Mouse (Mus musculus) megakaryocyte-erythroid progenitor cell, adult 5-6 weeks (primary cell): ENCODE measurements around the gene March10. TPM values are rescaled to one million over a fixed set of nuclear protein-coding genes. Genes with fewer than 3 reads are reported as not detected.

Source experiments
- ATAC-seq: replicated peaks from 2 replicates; pipeline ENCODE4 v1.8.0; 2016; ENCODE audit warnings: mild to moderate bottlenecking, inconsistent platforms; ENCODE audit not compliant: severe bottlenecking, poor library complexity, low FRiP score, low TSS enrichment
- total RNA-seq, 2 experiments: library from RNA; stranded (forward) in 1 of 2; stranded (reverse) in 1 of 2; fragments of 200-1000, 215-1000 nt in 1 of 2; fragments of >200 nt in 1 of 2; fragmentation: Nextera tagmentation in 1 of 2; gene quantifications; 2 replicates each; pipeline ENCODE4 v1.2.3; 2014 to 2017

March10 gene
- total RNA-seq, 2 experiments from 2014 or later, result not detected

DNA sequence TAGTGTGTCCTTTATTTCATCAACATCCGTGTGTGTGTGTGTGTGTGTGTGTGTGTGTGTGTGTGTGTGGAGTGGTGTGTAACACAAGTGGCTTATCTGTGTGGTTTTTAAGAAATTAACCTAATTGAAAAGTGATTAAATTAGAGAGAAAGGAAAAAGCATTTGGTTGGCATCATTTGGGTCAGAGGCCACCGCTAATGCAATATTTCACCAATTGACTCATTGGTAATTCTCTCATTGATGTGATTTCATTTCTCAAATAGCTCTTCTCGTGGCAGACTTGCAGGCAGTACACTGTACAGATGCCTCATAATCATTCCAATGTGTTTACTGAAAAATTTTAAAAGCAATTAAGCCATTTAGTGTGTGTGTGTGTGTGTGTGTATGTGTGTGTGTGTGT, 11.3 kb upstream of the March10 start:
- ATAC-seq, result no peak

GRCm38 (mm10) chr11:105467266-105467665, 10.7 kb upstream of the March10 start:
- no peak for ATAC-seq

DNA sequence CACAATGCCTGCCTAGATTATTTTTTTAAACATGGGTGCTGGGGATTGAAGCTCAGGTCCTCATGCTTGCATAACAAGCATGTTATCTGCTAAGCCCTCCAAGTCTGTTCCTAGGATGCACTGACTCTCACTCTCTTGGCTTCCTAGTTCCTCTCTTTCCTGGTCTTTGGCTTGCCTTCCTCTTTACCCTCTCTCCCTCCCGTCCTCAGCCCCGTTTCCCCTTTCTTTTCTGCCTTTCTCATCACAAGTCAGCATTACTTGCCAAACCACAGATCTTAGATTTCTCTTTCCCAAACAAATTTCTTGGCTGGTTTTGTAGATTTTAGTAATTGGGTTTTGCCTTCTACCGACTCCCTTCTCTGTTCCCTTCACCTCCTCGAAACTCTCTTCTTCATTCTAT, 10.2 kb upstream of the March10 start:
- no peak for ATAC-seq

- no peak for ATAC-seq
Measured at GRCm38 (mm10) chr11:105465488-105465887, 9.0 kb upstream of the March10 start.

DNA sequence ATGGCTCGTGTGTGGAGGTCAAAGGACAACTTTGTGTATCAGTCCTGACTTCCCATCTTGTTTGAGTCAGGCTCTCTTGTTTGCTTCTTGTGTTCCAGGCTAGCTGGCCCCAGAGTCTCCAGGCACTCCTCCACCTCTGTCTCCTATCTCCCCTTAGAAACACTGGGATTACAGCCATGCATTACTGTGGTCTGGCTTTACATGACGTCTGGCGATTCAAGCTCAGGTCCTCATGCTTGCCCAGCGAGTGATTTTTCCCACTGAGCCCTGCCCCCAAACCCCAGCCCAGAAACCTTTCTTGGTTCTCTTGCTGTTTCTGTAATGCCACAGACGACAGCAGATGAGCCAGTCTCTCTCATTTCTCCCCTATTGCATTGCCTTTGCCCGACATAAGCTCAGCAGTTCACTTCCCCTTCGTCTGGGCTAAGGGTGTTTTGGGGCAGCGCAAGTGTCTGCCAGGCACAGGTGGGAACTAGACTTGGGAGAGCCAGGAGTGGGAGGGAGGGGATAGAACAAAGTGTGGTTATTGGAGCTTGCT, 8.0 kb upstream of the March10 start:
- ATAC-seq, result no peak

- no peak for ATAC-seq
Measured at GRCm38 (mm10) chr11:105459900-105460299, 3.4 kb upstream of the March10 start.

DNA sequence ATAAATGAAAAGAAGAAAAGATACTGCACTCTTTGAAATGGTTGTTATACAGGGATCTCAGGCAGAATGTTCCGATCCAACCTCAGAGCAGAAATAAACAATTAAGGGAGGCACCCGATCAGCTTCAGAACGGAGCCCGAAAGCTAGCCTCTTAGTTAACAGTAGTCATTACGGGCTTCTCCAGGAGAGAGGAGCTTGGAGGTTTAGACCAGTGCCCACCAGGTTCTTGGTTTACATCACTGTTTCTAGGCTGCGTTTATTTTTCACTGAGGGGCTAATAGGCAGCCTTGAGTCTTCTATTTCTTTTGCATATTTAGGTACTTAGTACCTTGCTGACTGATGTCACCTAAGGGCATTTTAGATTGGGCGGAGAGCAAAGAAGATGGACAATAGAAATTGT, 506 bp upstream of the March10 start:
- ATAC-seq, result no peak

GRCm38 (mm10) chr11:105455118-105455517, 1.4 kb downstream of the March10 start:
- ATAC-seq, result no peak

- no peak for ATAC-seq
Measured at GRCm38 (mm10) chr11:105453084-105453483, 3.5 kb downstream of the March10 start.

- ATAC-seq, result no peak
Measured at GRCm38 (mm10) chr11:105452504-105452903, 4.0 kb downstream of the March10 start.

- ATAC-seq, result no peak
Measured at GRCm38 (mm10) chr11:105451553-105452135, 4.9 kb downstream of the March10 start.

DNA sequence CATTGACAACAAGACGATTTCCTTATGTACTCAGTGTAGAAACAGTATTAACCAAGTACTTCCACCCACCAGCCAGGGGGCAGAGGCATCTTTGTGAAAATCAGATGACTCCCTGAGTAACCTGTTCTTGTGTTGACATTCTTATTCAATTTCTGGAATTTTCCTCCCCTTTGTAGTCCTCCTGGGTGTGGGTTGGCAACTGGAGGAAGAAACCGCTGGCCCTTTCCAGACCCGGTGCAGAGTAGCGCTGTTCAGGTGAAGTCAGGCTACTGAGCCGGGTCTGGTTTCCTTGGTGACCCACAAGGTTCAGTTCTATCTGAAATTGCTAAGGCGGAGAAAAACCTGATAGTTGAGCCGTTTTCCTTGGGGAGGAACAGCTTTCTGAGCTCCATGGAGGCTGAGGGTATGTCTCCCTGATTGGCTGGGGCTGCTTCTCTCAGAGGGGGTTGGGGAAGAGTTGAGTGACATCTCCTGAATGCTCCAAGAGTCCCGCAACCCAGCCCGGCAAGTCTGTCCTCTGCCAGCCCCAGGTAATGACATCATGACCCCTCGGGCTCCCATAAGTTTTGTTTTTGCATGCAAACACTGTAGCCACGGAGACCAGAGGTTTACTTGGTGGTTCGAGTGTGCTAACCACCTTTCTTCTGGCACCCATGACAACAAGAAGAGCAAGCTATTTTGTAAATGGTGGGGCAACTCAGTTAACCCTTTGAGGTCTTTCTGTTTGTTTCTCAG, 6.8 kb downstream of the March10 start:
- no peak for ATAC-seq

DNA sequence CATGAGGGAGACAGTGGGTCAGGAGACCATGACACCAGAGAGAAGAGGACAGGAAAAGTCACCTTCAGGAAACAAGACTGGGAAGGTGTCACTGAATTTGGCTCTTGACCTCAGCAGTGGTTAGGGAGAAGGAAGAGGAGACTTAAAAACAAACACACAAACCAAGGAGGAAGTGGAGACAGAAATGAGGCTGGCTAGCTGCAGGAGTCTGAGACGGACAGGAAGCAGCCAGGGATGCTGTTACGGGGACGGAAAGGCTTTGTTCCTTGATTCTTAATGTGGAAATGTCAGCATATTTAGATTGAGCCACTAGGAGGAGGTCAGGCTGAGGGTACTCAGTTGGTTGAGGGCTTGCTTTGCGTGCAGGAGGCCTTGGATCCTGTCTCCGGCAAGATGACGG, 8.9 kb downstream of the March10 start:
- no peak for ATAC-seq

DNA sequence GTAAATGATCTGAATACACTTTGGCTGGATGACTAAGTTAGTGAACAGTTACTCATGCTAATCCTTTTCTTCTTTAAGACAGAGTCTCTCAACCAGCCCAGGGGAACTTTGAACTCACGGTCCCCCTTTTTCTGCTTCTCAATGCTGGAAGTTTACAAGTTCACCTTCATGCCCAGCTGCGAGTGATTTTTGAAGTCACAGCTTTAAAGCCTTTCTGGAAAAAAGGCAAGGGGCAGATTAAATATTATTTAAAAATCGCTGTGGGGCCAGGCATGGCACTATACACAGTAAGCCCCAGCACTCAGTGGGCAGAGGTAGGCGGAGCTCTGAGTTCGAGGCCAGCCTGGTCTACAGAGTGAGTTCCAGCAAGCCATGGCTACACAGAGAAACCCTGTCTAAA, 10.3 kb downstream of the March10 start:
- no peak for ATAC-seq

DNA sequence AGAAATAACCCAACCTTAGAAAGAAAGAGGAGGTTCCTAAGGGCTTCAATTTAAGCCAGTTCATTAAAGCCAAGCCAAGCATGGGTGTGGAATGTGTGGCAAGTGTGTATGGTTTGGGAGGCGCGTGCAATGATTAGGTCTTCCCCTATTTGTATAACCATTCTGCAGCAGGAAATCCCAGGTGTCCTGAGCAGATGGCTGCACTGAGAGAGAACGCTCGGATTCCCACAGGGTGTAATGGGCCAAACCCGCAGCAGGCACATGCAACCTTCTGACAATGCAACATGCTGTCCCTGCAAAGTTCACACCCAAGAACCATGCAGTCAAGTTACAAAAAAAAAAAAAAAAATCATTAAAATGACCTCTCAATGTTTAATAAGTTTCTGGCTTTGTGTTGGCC, 10.8 kb downstream of the March10 start:
- no peak for ATAC-seq

DNA sequence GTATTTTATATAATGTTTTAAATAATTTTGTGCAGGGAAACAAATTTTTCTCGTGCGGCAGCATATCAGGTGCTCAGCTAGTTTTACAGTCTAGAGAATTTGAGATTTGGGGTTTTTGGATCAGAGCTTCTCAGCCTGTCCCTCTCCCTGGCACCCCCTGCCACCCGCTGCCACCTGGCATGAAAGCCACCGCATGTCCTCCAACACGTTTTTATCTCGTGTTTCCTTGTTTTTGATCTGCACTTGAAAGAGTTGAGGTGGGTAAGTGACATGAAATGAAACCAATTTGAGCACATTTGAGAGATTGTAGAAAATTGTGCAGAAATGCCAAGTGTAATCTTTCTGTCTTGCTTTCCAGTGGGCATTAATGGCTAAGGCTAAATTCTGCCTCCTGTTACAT, 11.6 kb downstream of the March10 start:
- ATAC-seq, result no peak

- no peak for ATAC-seq
Measured at GRCm38 (mm10) chr11:105443505-105443904, 13.0 kb downstream of the March10 start.

DNA sequence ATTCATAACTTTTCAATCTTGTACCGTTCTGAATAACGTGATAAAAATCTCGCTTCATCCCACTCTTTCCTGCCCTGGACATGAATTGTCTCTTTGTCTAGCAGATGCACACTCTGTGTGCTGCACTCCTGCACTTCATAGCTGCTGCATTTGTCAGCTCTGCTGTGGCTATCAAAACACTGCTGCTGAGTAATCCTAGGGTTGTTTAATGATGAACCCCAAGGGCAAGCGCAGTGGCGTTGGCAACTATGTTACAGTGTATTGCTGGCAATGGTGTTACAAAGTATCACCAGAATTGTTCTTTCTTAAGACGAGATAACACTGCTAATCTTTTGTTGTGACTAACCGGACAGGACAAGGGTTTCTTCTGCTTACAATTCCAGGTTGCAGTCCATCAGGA, 16.7 kb downstream of the March10 start:
- ATAC-seq, result no peak

DNA sequence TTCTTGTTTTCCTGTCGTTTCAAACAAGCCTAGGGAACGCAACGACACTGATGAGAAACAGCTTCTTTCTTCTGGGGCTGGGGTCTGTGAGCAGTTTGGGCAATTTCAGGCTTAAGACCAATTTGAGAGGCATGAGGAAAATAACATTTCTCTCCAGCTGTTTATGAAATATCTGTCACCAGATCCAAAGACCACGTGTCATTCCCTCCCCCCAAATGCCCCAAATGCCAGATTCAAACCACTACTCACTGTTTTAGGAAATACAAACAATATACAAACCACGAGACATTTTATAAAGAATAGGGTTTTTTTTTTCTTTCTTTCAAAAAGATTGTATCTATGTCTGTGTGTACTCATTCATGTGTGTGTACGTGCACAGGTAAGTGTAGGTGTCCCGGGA, 17.6 kb downstream of the March10 start:
- no peak for ATAC-seq

GRCm38 (mm10) chr11:105426441-105426840, 30.1 kb downstream of the March10 start:
- no peak for ATAC-seq

- ATAC-seq, result no peak
Measured at GRCm38 (mm10) chr11:105424643-105425042, 31.9 kb downstream of the March10 start.
